Mouse (Mus musculus) induced T-regulatory cell, adult 2 months (primary cell): Measurements from ENCODE around the gene Mamdc2.

Source experiments
- DNase-seq: peaks from one replicate; pipeline ENCODE4 v3.0.0-alpha.2; 2012; ENCODE audit warnings: low read depth

Mamdc2 gene

DNA sequence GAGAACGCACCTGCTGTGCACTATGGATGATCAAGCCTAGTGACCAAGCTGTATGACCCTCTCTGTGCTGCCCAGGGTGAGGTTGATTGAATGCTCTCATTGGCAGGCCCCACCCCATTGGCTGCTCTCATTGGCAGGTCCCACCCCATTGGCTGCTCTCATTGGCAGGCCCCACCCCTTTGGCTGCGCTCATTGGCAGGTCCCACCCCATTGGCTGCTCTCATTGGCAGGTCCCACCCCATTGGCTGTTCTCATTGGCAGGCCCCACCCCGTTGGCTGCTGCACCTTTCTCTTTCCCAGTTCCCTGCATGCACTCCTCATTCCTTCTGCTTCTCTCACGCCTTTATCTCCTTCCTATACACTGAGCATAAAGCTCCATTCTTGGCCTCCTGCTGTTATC, 12.5 kb downstream of the Mamdc2 start:
- no peak for DNase-seq

DNA sequence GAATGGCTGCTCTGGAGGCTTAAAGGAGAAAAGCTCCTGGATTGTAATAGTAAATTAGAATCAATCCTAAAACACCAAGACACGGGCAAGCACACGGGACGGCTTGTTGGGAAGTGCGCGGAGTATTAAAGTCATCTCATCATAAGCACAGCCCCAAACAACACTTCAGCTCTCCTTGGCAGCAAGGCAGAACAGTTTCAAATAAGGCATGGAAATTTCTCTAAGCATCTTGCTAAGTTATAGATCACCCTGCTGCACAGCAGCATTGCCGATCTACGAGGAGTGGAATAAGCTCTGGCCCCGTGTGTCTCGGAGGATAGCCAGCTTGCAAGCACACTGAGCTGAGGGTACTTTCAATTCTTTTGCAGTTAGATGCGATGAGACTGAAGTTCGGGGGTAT, 13.8 kb downstream of the Mamdc2 start:
- no peak for DNase-seq

DNA sequence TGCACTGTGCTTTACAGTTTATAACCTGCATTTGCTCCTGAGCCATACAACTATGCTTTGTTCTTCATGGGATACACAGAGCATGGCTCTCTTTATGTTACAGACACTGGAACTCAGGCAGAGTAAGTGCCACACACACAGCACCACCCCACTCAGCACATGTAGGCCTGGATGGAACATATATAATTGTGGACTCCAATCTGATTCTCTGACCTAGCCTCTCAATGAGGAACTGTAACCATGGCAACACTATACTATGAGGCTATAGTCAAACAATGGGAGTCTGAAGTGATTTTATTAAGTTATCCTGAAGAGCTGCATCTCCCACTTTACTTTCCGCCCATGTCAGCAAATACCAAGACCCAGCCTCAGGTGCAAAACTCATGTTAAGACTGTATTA, 30.6 kb downstream of the Mamdc2 start:
- DNase-seq, result no peak

DNA sequence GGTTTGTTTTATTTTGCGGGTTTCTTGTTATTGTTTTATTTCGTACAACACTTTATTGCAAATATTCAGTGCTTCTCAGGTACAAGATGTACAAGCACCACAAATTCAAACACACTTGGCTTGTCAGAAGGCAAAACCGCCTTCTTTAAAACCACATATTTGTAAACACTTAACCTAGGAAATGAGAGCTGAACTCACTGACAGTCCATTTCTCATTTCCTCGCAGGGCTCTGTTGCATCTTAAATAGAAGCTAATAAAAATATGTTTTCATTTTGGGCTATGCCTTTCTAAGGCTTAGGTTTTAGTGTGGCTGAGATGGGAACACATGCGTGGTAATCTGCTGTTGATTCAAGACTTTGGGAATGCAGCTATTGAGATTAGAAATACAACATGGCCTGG, 37.4 kb downstream of the Mamdc2 start:
- no peak for DNase-seq

DNA sequence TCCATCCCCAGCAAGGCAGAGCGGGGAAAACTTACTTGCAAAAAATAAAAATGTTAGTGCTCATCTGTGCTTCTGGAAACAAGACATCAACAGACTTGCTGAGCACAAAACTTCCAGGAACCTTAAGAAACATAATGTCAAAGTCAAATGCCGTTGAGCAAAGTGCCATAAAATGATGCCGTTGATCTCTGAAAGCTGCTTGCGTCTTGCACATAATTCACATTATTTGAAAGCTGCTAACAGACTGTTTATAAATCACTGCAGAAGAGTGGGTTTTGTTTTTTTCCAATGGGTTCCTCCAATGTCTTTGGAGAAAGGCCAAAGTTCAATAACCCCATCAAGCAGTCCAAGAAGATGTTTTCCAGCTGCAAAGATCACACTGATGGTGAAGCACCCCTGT, 37.9 kb downstream of the Mamdc2 start:
- DNase-seq, result no peak

DNA sequence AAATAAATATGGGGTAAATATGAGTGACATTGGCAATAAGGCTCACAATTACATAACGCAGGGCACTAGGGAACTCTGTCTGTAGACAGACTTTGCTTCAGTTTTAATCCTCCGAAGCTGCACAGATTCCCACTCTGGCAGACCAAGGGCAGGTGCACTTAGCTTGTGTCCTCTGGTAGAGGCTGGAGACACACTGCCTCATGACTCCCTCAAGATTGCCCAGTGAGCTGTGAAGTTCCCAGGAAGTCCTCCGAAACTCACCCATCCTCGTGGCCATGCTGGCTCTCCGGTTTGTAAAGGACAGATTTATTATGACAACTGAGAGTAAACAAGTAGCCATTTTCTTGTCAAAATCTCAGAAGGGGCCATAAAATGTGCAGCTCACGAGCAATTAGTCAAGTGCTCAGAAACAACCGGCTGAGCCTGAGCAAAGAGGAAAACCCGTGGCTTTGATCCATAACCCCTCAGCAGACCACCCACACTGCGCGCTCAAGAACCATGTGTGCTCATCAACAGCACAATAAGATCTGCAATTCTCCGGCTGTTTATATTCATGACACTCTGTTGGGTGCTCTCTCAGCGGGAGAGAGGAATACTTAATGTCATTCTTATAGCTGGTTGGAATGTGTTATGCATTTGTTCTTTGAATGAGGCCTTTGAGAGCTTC, 46.6 kb downstream of the Mamdc2 start:
- no peak for DNase-seq

DNA sequence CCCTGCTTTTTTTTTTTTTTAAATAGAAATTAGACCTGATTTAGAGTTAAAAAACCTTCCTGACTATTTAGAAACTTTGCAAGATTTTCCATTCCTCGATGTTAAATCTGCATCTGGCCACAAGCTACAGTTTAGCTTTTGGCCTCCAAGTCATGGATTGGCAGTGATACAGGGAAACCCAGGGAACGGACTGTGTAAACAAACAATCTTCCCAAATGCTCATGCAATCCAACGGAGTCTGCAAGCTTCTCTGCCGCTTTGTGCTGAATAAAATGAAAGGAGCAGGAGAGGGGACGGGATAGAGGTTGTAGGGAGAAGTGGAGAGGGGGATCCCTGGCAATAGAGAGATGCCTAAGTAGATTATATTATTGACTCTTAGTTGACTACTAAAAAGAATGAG, 47.8 kb downstream of the Mamdc2 start:
- no peak for DNase-seq

DNA sequence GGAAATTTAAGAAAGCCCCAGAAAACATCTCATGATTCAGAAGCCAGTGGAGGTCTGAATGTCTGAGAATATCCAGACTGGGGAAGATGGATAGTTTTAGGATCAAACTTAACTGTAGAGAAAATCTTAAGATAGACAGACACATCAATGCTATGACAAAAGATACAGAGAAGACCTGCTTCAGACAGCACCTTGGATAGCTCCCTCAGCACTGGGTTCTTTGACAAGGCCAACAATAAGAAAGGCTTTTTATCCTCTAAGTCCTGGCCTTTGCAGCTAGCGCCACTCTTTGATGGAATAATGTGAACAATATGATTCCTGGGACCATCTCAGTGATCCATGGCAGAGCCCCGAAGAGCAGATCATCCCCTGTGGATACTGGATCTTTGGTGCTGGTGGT, 52.3 kb downstream of the Mamdc2 start:
- no peak for DNase-seq

DNA sequence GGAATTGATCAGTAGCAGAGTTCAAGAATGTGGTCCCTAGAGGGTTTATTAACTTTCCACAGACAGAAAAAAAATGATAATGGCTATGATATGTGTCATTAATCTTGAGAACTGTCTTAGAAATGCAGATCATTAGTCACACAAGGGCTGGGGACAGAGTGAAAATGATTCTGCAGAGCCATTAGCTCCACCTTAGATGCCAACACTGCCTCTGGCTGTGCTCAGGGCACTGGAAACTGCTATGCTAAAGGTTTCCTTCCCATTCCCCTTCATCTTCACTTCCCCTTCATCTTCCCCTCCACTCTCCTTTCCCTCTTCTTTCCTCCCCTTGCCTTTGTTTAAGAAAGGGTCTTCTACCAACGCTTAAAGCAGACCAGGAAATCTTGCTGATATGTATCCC, 53.6 kb downstream of the Mamdc2 start:
- no peak for DNase-seq

DNA sequence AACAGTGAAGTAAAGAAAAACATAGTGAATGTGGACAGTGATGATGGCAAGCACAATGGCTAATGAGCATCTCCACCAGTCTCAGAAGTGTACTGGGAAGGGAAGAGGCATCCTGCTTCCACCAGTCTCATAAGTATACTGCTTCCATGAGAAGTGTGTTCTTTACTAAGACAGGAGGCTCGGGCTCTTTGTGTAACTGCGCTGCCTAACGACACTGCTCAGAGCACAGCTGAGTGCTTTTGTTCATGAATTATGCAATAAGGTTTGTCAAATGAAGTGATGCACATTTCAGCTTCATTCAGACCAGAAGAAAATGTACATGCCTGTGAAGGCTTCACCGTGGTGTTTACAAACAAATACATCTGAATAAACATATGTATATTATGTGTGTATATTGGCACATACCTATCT, 59.4 kb downstream of the Mamdc2 start:
- no peak for DNase-seq

DNA sequence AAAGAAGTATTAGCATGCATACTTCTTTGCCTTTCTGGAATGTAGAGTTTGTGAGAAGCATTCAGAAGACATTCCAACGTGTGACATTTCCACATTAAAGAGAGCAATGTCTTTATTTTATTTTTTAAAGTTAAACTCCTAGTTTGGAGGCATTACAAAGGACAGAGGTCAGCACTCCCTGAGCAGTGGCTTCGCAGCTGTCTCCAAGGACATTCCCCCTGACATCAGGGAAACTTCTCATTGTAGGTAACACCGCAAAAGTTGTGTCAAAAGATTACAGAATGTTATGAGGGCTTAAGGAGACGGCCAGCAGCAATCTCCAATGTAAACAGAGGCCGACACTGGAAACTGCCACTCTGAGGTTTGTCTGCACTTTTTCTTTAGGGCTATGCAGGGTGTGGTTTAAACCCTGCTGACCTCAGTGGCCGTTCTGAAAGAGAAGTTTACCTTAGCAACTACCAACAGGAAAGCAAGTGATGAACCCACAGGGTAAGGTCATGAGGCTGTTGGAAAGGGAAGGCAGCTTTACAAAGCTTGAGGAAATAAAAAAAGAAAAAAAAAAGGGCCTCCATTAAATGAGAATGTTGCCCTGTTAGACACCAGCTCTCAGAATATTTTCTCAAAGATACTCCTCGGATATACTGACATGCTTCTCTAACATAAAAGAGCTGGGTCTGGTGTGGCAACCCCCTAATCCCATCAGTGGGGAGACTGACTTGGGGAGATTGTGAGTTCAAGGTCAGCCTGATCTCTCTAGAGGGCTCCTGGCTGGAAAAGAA, 60.0 kb downstream of the Mamdc2 start:
- DNase-seq, result no peak

DNA sequence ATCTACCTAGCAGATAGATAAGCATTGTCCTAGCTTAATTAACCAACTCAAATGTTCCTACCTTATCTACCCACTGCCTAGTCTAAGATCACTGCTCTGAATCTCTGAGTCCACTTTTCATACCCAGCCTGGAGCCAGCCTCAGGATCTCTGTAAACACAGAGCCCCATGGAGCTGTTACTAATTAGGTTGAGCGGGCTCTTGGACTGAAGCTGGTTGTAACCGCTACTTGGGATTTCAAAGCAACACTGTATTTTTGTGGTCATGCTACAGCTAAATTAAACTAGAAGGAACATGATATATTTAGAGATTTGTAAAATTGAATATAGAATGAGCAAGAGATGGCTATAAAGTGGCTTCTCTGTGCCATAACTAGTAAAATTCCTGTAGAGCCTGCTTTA, 65.8 kb downstream of the Mamdc2 start:
- DNase-seq, result no peak

DNA sequence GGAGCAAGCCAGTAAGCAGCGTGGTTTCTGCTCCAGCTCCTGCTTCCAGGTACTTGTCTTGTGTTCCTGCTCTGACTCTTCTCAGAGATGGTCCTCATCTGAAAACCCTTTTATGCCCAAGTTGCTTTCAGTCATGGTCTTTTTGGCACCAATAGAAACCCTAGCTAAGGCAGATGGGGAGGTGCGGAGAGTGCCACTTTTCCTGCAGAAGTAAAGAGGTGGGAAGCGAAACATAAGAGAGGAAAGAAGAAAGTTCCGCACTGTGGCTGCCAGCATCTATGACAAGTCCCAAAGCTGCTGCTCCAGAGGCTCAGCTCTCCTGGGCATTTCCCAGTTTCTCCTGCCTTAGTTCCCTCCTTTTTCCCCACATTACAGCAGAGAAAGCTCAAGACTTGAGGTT, 67.3 kb downstream of the Mamdc2 start:
- DNase-seq, result no peak

DNA sequence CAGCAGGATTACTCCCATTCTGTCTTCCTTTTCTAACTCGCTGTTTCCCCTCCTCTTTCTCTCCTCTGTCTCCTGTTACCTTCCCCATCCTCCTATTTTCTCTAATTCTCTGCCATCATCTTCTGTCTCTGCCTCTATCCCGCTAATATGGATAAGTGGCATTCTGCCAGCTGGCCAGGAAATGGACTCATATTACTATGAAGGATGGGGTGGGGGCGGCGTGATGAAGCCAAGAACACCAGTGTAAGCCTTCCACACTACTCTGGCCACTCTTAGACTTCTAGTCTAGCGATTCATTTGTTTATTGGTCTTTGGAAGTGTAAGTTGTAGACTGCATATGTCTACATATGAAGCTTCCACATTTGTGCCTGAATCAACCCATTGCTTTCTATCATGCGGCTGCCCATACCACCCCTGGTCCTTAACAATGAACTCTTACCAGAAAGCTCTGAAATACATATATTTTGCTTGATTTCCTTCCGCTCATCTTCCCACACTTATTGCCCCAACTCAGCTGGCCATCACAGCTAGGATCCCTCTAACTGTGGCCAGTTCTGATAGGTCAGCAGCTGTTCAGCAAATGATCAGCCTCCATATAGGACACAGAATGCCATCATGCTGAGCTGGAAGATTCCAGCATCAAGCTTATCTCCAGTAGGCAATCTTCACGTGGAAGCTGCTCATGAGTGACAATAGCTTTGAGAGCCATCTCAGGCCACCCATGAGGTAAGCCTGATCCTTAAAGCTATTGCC, 68.3 kb downstream of the Mamdc2 start:
- no peak for DNase-seq

DNA sequence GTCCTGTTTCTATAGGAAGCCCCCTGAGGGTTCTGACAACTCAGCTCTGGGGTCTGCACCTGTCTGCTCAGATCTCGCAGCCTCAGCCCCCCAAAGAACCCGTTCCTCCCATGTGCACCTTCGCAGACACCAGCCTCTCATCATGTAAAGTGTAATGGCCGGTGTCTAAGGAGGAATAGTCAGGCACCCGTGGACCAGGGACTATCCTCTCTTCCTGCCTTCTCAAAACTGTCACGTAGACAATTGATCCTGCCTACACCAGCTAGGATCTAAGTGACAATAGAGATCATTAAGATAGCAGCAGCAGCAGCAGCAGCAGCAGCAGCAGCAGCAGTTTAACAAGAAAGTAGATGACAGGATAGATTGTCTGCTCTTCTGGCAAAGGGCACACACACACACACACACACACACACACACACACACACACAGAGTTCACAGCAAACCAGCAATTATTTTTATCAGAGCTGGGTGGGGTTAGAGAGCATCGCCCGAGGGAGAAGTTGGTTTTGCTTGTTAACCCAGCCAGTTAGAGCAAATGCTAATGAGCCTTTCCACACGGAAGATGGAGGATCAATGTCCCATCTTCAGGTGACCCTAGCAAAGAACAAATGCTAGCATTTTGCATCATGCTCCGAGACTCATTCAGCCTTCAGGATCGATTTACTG, 71.6 kb downstream of the Mamdc2 start:
- no peak for DNase-seq

DNA sequence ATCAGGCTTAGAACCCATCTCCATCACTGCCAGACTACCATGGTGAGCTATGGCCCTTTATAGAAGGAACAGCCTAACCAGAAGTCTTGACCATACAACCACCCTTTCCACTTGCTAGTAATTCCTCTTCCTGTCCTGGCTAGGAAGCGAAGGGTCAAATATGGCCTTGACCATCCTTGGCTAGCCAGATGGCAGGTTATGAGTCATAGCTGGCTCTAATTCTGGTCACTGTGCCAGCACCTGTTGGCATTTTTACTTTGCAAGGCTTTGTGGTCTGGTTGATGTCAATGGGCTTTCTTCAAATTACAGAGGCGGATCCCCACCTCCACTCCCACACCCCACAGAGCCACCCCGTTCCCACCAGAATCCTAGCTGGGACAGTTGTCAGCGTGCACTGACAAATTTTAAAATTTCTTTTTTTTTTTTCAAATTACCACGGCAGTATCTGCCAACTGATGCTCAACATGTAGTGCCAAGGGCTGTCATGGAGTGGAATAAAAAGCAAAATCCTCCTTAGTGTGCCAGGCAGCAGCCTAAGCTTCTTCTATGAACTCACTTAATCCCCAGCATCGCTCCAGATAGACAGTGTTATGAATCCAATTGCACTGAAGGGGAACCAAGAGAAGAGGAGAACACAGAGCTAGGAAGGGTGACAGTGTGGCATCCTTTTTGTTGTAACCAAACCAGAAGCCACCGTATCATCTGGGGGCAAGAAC, 73.1 kb downstream of the Mamdc2 start:
- DNase-seq, result no peak

DNA sequence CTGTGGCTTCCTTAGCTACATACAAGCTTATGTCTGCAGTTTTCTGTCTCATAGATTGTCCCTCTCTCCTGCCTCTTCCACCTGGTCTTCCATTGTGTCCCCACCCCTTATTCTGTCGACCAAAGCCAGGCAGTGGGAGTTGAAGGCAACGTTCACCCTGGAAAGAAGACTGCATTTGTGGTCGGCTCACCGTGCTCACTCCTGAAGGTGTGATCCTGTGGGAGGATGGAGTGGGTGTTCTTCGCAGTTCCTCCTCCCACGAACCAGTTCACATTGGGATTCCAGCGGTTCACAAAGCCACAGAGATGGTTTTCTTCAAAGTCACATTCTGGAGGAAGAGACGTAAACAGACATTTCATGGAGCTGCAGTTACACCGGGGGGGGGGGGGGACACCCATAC, 74.5 kb downstream of the Mamdc2 start:
- DNase-seq, result no peak

DNA sequence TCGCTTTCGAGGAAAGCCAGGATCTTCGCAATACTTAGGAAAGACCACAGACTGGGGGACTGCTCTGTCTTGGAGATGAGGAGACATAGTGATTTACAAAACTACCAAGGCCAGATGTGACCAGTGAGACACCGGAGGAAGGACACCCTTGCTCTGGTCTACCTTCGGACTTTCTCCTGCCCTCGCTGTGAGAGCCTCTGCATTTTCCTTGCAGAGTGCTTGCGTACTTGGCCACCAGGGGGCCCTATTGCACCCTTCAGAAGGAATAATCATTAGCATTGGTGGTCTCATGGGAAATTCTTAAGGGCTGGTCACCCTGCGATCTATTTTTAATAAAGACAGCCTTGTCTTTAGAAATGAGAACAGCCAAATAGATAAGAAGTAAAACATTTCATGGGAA, 75.0 kb downstream of the Mamdc2 start:
- DNase-seq, result peak; percentile 52

DNA sequence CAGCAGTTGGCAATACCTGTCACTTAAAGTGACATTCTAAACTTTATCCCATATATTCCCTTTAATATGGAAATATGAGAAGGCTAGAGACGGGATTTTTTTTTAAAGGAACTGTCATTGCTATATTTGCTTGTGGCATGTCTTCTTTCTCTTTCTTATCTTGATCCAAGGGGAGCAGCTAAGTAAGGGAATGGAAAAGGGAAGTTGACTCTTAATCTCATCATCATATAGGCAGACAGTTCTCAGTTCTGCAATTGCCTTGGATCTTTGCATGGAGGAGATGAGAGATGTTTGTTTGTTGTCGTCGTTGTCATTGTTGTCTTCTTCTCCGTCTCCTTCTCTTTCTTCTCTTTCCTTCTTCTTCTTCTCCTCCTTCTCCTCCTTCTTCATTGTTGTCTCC, 79.0 kb downstream of the Mamdc2 start:
- DNase-seq, result no peak

DNA sequence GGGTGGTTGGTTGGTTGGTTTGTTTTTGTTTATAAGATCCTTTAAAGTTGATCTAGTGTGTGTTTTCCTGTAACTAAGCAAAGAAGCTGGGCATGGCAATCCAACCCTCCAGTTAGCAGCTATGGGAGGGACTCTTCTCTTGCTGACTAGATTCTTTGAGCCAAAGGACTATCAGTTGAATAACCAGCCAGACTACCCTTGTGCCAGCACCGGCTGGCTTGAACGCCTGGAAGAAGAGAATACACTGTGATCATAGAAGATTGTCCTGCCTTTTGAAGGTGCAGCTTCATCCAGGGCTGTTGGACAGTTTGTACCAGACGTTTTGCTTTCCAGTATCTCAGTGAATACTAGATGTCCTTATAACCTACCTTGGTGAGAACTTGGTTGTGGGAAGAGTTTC, 86.2 kb downstream of the Mamdc2 start:
- no peak for DNase-seq

DNA sequence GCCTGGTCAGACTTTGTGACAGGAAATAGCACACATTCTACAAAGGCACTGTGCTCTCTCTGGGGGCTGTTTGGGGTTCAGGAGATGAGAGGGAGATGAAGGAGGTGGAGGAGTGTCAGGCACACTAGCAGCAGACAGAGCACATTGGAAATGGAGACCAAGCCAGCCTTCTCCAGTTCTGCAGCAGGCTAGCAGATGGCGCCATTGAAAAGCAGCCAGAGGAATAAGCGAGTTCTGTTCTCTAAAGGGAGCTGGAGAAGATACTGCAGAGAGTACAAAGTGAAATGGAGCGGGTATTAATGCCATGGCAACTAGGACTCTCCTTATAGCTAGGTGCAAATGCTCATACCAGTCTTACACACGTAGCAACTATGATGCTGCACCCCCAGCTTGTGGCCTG, 87.1 kb downstream of the Mamdc2 start:
- DNase-seq, result no peak

DNA sequence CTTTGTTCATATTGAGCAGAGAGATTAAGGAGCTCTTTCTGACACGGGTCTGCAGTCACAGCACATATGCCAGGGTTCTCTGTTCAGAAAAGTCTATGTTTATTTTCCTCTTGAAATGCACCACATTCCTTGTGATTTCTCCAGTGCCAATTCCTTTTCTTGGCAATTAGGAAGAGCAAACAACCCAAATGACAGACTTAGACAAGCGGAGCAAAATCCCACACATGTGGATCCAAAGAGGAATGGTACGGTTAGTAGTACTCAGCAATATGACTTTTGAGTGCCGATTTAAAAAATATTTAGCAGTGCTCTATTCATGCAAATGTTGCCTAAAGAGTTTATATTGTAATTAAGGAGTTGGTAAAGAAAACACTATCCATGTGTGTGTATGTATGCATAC, 87.7 kb downstream of the Mamdc2 start:
- no peak for DNase-seq
